Mouse (Mus musculus) T-helper 17 cell (primary cell): ENCODE data around the gene Crtc1.

Experiments
- in situ Hi-C, 2 experiments: fragments of 300-600 bp; cut with MboI, MseI; formaldehyde crosslinking; loops; 1 replicate in 1 of 2; 2 replicates in 1 of 2; pipeline ENCODE4 v1.15.1; 2025; ENCODE audit warnings: high pct_unique_total_duplicates in 2 of 2

Gene Crtc1

DNA sequence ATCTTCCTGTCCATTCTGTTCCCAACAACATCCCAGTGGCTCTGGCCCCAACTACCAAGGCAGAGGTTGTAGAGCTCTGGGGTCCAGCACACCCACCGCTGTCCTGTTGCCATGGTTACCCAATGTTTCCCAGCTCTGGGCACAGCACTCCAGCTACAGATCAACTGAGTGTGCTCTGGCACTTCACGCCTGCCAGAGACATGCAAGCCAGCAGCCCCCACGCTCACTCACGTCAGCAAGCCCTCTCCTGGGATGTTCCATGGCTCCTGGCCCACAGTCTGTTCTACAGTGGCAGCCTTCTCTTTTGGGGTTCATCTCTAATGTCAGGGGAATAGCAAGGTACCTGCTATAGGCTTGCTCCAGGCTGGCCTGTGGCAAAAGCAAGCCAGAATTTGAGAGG, 23.9 kb upstream of the Crtc1 start:
- in situ Hi-C loops = no loop called here

DNA sequence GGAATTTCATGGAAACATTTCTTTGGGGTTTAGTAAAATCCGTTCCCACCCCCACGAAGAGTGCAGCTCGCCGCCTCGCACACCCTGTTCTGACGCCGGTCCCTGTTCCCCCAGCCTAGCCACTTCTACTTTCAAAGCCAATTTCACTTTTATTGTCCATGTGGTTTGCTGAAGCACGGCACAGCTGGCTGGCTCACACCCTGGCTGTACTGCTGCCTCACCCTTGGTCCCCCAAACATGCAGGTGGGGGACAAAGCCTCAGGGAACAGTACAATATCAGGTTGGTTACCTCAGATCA, 23.1 kb upstream of the Crtc1 start:
- in situ Hi-C loops = no loop called here

GRCm38 (mm10) chr8:70461765-70462515, 22.6 kb upstream of the Crtc1 start:
- in situ Hi-C loops = no loop called here

- in situ Hi-C loops = no loop called here
Observed at GRCm38 (mm10) chr8:70460606-70461005, 21.2 kb upstream of the Crtc1 start.

DNA sequence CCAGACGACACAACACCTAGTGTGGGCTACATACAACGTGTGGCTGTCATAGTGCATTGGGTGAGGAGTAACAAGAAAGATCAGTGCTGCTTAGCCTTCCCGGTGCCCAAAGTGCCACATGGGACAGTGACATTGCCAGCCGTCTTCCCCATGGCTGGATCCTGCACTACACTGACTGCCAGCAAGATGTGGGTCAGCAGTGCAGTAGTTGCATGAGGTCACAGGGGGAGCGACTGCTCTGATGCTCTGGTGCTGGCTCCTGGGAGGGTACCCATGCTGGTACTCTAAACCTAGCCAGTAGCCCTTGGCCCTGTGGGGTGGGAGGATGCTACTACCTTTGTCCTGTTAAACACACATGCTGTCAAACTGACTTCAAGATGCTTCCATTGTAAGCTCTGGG, 20.8 kb upstream of the Crtc1 start:
- in situ Hi-C loops = no loop called here

DNA sequence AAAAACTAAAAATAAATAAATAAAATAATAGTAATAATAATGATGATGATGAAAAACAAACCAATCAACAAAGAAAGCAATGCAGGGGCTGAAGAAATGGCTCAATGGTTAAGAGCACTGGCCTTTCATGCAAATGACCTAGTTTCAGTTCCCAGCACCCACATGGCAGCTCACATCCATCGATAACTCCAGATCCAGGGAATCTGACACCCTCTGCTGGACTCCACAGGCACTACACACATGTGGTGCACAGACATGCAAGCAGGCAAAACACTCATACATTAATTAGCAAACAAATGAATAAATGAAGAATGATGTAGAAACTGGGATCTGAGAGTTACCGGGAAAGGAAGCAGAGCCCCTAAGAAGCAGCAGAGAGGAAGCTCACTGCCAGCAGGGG, 20.3 kb upstream of the Crtc1 start:
- in situ Hi-C loops = no loop called here

- in situ Hi-C loops = no loop called here
Observed at GRCm38 (mm10) chr8:70458462-70458861, 19.1 kb upstream of the Crtc1 start.

DNA sequence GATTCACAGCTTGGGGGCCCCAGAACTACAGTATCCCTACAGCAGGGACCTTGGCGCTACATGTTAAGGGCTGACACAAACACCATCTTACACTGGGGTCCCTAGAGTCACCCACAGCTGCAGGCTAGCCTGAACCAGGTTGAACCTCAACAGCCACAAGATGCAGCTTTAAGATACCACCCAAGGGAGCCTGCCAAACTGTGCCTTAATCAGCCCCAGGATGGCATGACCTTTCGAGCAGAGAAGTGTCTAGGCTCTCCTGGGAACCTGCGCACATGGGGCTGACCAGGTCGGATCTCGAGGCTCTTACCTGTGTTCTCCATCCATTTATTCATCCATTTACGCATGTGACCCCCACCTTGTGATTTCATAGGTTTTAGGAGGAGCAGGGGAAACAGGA, 18.5 kb upstream of the Crtc1 start:
- in situ Hi-C loops = no loop called here

GRCm38 (mm10) chr8:70456996-70457395, 17.6 kb upstream of the Crtc1 start:
- in situ Hi-C loops = no loop called here

GRCm38 (mm10) chr8:70453852-70454251, 14.5 kb upstream of the Crtc1 start:
- in situ Hi-C loops = no loop called here

DNA sequence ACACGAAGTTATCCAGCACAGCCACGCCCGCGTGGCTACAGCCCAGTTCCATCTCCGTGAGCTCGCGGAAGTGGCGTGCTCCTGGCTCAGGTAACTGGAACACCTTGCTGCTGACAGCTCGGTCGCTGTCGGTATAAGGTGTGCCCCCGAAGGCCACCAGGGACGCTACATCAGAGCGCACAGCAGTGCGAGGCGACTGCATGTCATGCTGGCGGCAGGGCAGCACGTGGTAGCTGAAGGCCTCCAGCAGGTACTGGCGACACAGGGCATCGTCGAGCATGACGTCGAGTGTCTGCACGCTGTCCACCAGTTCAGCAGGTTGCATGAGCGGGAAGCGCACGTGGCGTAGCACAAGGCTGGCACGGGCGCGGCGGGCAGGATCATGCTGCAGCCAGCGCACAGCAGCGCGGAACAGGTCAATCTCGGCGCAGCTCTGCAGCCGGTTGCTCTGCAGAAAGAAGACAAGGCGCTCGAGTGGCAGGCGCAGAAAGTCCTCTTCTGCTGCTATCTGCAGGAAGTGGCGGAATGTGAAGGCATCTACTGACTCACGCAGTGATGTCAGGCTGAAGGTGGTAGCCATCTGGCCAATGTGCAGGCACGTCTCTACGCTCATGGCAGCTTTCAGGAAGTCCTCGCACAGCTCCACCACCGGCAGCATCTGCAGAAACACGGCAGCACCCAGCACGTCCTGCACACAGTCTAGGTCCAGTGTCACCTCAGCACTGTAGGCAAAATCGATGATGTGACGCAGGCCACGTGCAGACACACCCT, 13.0 kb upstream of the Crtc1 start:
- in situ Hi-C loops = no loop called here

GRCm38 (mm10) chr8:70447639-70448420, 8.5 kb upstream of the Crtc1 start:
- in situ Hi-C loops = loop anchor here in 1 of 2 experiments (5.0 kb wide), 1 partner anchor 39 kb away; the partner anchor contains the start of gene Tmem59l

DNA sequence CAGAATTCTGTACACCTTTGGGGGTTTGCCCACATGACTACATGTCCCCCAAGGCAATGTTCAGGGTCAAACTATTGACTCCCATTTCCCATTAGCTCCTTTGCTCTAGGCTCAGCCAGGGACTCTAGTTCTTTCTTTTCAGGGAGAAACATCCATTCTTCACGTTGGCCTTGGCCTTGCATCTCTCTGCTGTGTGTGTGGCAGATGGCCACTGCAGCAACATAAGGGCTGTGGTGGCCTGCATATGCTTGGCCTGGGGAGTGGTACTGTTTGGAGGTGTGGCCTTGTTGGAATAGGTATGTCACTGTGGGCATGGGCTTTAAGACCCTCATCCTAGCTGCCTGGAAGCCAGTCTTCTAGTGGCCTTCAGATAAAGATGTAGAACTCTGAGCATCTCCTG, 6.6 kb upstream of the Crtc1 start:
- in situ Hi-C loops = loop anchor here in 1 of 2 experiments (5.0 kb wide), 1 partner anchor 41 kb away; the partner anchor contains the start of gene Tmem59l

GRCm38 (mm10) chr8:70443326-70443725, 3.9 kb upstream of the Crtc1 start:
- in situ Hi-C loops = no loop called here

GRCm38 (mm10) chr8:70441565-70441964, 2.2 kb upstream of the Crtc1 start:
- in situ Hi-C loops = no loop called here

- in situ Hi-C loops = no loop called here
Observed at GRCm38 (mm10) chr8:70440246-70440645, 867 bp upstream of the Crtc1 start.

- in situ Hi-C loops = no loop called here
Observed at GRCm38 (mm10) chr8:70439848-70440179, 435 bp upstream of the Crtc1 start.

DNA sequence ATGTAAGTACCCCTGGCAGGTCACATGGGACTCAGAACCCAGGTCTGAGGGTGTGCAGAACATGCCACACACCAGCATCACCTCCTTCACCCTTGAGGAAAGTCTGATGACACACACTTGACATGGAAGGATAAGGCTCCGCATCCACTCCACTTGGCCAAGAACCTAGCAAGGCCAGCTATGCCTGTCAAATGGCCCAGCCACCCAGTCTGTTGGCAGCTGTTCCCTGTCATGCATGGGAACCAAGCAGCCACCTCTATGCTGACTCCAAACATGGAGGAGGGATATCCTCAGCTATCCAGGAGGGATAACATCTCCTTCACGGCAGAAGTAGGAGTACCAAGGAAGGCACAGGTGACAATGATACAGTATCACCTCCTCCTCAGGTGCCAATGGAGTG, 956 bp downstream of the Crtc1 start:
- in situ Hi-C loops = no loop called here

DNA sequence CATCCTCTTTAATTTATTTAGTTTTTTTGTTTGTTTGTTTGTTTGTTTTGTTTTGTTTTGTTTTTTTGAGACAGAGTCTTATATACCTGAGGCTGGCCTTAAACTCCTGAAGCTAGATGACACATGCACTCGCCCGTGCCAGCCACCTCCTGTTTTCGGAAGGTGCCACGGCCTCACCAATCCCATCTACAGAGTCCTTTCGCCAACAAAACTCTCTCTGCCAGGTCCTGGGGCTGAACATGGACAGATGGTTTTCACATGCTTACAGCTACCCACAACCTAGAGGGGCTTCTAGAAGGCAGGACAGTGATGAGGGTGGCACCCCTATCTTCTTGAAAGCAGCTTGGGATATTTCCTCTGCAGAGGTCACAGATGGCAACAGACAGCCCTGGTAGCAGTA, 4.2 kb downstream of the Crtc1 start:
- in situ Hi-C loops = no loop called here

GRCm38 (mm10) chr8:70432991-70433536, 6.3 kb downstream of the Crtc1 start:
- in situ Hi-C loops = no loop called here

DNA sequence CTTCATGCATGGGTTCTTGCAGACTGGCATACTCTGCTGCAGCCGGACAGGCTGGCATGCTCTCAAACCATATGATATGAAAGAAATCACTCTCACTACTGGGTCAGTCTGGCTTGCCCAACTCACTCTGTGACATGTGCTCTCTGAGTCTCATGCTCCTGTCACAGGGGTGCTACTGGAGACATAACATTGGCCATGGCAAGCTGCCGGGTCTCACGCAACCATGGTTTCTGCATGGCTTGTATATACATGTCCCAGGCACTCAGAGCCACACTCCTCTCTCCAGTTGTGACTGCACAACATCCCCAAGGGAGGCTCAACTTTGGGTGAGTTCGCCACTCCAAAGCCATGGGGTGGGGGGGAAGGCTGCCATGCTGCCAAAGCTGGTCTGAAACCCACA, 8.2 kb downstream of the Crtc1 start:
- in situ Hi-C loops = no loop called here

- in situ Hi-C loops = no loop called here
Observed at GRCm38 (mm10) chr8:70426300-70426907, 13.0 kb downstream of the Crtc1 start.
